Mouse (Mus musculus): ENCODE data around the gene 4930469K13Rik. TPM values are rescaled to one million over a fixed set of nuclear protein-coding genes. Genes with fewer than 3 reads are reported as not detected.

Gene 4930469K13Rik
- total RNA-seq, 2 experiments from 2014 or later: not detected

DNA sequence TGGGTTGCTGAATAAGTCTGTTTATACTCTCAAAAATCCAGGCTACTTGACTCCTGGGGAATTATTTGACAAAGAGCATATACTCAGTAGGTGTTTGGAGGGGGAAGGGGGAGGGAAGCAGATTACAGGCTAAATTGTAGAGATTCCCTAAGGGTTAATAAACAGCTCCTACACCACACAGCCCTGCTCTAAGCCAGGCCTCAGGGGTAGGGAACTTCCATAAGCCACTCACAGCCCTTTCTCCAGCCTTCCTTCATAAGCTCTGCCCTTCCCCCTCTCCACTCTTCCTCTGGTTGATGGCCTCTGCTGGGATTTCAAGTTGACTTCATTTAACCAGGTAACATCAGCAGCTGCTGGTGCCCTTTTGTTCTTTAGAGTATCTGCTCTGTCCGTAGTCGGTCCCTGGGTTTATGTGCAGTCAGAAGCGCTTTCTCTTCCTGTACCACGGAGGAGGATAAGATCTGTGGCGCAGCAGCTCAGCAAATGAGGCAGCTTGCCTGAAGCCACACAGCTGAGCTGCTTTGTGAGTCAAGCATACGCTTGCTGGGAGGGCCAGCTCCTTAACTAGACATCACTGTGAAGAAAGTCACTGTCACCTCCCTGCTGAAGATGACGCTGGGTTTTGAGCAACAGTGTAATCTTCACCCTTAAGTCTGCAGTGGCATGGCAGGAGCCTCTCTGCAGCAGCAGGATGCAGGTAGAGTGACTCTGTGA is 159.6 kb downstream of the 4930469K13Rik start:
- peak; percentile 16 for DNase-seq

DNA sequence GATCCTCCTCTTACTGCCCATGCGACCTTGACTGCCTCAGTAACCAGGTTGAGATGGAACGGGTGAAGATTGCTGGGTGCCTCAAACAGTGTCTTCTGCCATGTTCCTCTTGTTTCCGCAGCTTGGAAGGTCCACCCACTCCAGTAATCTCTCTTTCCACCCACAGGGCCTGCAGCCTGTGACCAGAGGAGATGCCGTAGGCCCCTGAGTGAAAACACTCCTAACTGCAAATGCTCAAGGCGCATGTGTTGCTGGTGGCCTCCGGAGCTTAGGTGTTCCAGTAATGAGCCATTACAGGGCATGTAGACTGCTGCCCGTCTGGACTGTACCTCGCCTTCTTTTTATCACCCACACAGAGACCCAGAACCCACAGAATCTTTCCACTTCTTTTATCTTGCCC is 160.7 kb downstream of the 4930469K13Rik start:
- DNase-seq: no peak

DNA sequence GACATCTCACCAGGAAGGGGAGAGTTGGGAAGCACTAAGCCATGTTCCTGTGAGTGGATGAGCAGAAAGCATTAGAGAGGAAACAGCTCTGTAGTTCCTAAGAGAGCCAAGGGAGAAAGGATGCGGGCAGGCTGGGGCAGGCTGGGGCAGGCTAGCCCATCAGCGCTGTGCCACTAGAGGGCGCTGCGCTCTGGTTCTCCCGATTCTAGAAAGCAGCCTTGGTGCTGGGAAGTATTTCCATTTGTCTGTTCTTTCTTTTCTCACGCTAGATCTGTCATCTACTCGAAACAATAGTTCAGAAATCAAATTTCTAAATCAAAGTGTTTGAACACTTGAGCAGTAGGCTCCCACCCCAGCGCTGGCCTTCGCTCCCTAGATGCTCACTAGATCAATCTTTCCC is 164.1 kb downstream of the 4930469K13Rik start:
- no peak for DNase-seq

DNA sequence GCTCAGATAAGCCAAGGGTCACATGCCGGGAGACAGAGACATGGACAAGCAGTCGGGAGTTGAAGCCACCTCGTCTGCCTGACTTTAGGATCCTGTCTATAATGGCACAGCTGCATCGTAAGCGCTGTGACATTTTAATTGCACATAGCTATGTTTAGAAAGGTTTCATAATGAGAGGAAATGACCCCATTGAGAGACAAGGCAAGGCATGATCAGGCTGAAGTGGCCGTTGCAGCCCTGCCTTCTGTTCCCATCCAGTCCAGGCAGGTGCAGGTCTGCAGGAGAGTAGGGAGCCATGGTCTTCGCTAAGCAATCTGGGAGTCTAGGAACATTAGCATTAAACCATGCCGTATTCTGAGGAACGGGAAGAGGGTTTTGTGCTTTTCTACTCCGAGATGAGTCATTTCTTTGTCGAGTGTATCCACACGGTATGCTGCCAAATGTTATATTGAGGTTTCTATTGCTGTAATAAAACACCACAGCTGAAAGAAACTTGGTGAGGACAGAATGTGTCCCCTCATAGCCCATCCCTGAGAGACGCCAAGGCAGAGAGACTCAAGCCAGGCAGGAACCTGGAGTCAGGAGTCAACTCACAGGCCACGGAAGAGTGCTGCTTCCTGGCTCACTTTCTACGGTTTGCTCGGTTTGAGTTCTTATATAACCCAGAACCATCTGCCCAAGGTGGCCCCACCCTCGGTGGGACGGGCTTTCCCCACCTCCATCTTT is 165.8 kb downstream of the 4930469K13Rik start:
- no peak for DNase-seq

DNA sequence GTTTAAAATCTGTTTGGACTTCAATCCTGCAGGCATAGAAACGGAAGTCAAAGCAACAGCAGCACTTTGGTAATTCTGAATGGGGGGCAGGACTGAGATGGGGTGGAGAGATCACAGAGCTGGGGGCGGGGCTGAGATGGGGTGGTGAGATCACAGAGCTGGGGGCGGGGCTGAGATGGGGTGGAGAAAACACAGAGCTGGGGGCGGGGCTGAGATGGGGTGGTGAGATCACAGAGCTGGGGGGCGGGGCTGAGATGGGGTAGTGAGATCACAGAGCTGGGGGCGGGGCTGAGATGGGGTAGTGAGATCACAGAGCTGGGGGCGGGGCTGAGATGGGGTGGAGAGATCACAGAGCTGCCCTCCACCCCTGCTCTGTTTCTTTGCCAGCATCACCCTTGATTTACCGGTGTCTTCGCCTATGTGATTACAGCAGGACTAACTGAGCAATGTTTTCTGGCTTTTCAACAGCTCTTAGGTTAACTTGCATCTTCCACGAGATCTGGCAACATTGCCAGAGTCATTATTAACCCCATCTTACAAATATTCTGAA is 166.4 kb downstream of the 4930469K13Rik start:
- DNase-seq: peak; percentile 21

DNA sequence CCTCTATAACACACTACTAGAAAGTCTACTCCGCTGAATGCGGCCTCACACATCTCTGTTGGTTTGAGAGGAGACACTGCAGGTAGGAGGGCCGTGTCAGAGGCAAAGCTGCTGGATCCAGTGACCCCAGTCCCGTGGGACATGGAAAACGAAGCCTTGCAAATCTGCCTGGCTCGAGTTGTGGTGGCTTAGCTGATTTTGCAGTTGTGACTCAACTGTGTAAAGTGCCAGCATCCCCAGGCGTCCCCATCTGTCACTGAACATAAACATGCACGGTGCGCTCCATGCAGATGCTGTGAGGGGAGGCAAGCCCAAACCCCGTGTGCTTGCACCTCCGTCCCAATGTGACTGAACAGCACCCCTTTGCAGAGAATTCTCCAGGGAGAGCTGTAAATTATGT is 168.9 kb downstream of the 4930469K13Rik start:
- DNase-seq: no peak

DNA sequence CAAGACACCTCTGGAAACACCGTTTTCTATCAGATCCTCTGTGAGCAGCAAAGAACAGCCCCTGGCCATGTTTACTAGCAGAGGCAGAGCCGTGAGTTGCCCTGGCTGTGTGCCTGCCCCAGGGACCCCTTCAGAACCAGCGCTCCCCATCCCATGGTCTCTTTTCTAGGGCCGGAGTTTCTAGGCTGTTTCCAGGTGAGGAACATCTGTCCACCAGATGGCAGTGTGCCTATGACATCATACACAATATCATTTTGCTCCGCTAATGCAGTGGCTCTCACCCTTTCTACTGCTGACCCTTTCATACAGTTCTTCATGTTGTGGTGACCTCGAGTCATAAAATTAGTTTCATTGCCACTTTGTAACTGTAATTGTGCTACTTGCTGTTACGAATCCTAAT is 169.7 kb downstream of the 4930469K13Rik start:
- no peak for DNase-seq

DNA sequence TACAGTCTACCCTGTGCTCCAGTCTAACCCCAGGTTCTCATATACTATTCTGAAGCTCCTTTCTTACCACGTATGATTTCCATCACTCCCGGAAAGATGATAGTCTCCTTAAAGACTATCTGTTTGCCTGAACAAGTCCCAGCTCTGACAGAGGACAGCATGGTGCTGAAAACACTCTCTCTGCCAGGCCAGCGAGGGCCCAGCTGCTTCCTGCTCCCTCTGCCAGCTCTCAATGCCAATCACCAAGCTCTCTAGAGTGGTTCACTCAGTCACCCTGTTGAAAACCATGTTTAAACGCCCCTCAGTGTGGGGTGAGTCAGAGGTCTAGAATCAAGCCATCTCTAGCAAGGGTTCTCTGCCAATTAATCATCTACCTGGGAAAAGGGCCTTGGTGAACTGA is 170.5 kb downstream of the 4930469K13Rik start:
- no peak for DNase-seq

DNA sequence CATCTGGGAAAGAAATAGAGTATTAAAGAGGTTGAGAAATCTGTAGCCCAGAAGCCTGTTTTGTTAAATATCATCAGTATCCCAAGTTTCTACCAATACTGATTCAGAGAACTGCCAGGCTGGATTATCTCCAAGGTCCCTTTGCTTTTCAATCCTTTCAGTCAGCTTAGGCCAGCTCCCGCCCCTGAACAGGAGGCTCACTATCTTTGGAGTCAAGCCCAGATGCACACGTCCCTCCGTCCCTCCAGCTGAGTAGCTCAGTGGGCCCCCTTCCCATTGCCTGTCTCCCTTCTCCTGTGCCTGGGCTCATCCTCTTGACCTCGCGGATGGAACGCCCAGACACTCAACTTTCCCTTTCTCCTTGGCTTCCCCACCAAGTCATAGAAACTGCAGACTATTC is 171.0 kb downstream of the 4930469K13Rik start:
- DNase-seq: no peak

DNA sequence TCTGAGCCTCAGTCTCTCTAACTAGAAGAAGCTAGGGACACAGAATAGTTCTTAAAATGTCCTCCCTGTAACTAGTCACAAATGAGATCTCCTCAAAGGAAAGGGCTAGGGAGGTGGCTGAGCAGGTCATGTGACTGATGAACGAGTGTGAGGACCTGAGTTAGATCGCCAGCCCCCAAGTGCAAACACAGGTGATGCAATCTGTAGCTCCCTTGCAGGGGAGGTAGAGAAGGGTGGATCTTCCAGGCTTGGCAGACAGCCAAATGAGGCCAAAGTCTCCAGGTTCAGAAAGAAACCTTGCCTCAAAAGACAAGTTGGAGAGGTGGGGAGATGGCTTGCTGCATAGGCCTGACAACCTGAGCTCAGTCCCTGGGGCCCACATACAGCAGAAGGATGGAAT is 171.8 kb downstream of the 4930469K13Rik start:
- DNase-seq: no peak

DNA sequence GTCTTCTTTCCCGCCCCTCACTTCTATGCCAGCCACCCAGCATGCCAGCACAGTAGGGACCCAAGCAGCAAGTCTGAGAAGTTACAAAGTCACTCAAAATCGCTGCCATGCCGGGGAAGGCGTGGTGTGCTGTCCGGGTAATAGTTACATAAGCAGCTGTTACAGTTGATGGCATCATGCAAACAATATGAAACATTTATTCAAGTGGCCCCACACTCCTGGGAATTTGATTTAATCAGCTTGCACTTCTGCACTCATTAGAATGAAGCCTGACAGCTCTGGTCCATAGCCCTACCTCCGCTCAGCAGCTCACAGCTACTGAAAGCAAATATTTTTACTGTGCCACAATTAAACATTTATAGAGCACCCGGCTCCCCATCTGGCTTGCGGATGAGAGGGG is 172.6 kb downstream of the 4930469K13Rik start:
- DNase-seq: no peak

Other genes with a start within 250 kb of the 4930469K13Rik start
- under 1 TPM in 1 of 2 experiments, not detected in 1; 0.51 TPM for gene Kcnmb1, start 135.5 kb downstream of the 4930469K13Rik start, total RNA-seq (2021)
- gene Kcnip1, start 105.4 kb downstream of the 4930469K13Rik start, total RNA-seq (2021): not detected
- gene Lcp2, start 51.6 kb downstream of the 4930469K13Rik start, total RNA-seq (2021): 1 to 10 TPM in 1 of 2 experiments, under 1 TPM in 1; 0.72 to 1.8 TPM
- not detected for gene Foxi1, start 109.5 kb upstream of the 4930469K13Rik start, total RNA-seq (2021)
- gene Fam196b, start 216.3 kb upstream of the 4930469K13Rik start, total RNA-seq (2021): under 1 TPM; 0.18 to 0.78 TPM